Mouse (Mus musculus) mouse trophoblast stem cell (cell line): ENCODE measurements at regions not wholly inside any gene's neighbourhood (a gene's known extent, or its start where the extent isn't known, plus 50 kb on each side); places are given as distances from the start of the nearest gene placed in this dataset.
"Not testable (repeated sequence)": the region's sequence is repeated elsewhere in the genome, so short reads cannot be mapped to it uniquely, and the experiment has no call there.

Experiments
- in situ Hi-C, 2 experiments: fragments of 300-500 bp; cut with MseI, MboI; formaldehyde crosslinking; loops; 2 replicates in 1 of 2; 3 replicates in 1 of 2; pipeline ENCODE4 v1.15.1; 2025

GRCm38 (mm10) chr13:39566491-39566890 lies 605.8 kb upstream of the Slc35b3 start:
- in situ Hi-C loops, result no loop called here

GRCm38 (mm10) chr13:39537724-39538440 lies 577.2 kb upstream of the Slc35b3 start:
- in situ Hi-C loops, result no loop called here

GRCm38 (mm10) chr13:39526469-39526868 lies 565.8 kb upstream of the Slc35b3 start:
- in situ Hi-C loops, result no loop called here

GRCm38 (mm10) chr13:39523856-39524301 lies 563.2 kb upstream of the Slc35b3 start:
- in situ Hi-C loops, result no loop called here

DNA sequence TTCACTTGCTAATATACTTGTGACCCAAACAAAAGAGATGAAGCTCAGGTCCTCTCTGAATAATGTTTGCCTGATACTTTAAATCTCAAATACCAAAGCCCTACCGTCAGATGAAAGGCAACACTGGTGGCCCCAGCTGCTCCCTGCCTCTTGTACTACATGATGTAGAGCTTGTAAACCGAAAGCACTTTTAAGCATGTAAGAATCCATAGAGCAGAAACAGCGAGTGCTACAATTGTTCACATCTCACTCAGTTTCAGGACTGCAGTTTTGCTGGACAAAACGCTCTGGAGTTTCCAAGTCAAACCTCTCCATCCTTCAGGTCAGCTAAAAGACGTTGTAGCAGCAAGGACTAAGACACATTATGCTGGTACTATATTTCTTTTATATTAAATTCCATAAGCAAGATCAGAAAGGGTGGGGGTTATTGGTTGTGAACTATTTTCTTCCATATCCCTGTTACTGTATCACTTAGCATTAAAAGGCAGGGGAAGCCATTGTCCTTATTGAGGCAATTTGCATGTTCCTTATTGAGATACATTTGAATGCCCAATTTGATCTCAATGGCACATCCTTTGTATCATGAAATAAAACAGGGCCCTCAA lies 562.7 kb upstream of the Slc35b3 start:
- in situ Hi-C loops, result no loop called here

- in situ Hi-C loops, result no loop called here
These were observed 560.2 kb upstream of the Slc35b3 start for GRCm38 (mm10) chr13:39520846-39521245.

DNA sequence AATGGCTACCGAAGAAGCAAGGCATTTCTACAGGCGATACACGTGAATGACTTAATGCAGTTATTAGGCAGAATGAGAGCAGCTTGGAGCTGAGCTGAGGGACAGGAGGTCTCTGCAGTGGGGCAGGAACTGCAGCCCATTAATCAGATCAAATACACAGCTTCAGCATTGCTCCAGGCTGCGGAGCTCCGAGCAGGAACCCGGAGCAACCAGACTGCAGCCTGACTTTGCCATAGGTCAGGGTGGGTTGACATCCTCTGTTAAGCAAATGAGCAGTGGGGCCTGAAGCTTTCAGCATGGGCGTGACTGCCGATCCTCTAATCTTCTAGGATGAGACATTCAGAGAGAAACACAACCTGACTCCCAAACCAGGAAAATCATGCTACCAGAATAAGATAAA lies 555.4 kb upstream of the Slc35b3 start:
- in situ Hi-C loops, result no loop called here

GRCm38 (mm10) chr13:39489806-39490205 lies 529.1 kb upstream of the Slc35b3 start:
- in situ Hi-C loops, result no loop called here

DNA sequence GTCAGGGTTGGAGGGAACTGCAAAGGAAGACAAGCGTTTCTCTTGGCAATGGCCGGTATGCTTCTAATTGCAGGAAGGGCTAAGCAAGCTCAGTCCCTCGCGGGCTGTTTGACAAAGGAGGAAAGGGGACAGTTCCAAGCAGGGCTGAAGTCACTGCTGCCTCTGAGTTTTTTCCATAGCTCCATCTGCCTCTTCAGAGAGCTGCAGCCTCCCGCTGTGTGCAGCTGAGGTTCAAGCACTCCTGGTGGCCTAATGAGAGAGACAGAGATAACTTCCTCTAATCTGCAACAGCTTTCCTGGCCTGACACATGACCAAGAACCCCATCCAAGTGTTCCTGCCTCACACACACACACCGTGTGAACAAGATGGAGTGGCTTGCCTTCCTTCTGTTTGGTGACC lies 511.9 kb upstream of the Slc35b3 start:
- in situ Hi-C loops, result no loop called here

DNA sequence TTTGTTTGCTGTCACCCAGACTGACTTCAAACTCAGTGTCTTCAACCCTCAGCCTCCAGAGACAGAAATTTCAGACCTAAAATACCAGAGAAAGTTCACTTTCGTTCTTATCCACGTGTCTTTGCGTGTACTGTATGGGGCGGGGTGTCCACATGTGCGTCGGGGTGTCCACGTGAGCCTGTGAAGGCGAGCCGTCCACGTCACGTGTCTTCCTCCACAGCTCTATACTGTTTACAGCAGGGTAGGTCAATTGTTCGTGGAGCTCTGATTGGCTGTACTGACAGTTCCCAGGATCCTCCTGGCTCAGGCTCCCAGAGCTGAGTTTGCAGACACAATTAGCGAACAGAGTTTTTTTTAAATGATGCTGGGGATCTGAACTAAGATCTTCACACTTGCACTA lies 481.1 kb upstream of the Slc35b3 start:
- in situ Hi-C loops, result loop anchor here (25.0 kb wide), 1 partner anchor 1321 kb away; no protein-coding TSS in a partner anchor

GRCm38 (mm10) chr13:39440907-39441306 lies 480.2 kb upstream of the Slc35b3 start:
- in situ Hi-C loops, result loop anchor here (25.0 kb wide), 1 partner anchor 1321 kb away; no protein-coding TSS in a partner anchor

DNA sequence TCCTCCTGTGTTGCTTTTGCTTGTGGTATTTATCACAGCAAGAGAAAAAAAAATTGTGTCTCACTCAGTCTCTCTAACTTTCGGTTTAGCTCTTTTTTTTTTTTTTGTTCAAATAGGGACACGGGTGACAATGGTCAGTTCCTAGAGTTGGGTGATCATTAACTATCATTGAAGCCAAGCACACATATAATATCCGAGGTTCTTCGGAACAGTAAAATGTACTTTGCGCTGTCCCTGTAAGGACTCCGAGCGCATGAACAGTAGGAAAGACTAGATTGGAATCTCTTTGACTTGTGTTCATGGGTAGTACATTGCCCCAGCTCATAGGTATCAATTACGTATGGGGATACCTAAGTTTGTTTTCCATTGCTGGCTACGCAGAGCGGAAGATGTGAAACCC lies 479.7 kb upstream of the Slc35b3 start:
- in situ Hi-C loops, result loop anchor here (25.0 kb wide), 1 partner anchor 1322 kb away; no protein-coding TSS in a partner anchor

DNA sequence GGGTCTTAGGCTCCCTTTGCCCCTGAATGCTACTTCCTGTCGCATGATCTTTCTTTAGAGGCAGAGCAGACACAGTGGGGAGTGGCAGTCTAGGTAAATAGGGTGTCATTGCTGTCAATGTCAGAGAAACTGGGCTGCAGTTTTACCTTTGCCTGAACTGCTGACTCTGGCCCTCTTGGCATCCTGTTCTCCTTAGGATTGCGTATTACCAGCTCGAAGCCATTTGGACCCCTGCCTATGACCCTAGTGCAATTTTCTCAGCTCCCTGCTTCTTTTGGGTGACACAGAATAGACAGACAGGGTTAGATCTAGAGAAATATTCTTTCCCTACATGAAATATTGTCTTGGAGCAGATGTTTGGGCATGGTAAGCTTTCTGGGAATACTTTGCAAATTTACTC lies 467.3 kb upstream of the Slc35b3 start:
- in situ Hi-C loops, result loop anchor here (25.0 kb wide), 1 partner anchor 1334 kb away; no protein-coding TSS in a partner anchor

DNA sequence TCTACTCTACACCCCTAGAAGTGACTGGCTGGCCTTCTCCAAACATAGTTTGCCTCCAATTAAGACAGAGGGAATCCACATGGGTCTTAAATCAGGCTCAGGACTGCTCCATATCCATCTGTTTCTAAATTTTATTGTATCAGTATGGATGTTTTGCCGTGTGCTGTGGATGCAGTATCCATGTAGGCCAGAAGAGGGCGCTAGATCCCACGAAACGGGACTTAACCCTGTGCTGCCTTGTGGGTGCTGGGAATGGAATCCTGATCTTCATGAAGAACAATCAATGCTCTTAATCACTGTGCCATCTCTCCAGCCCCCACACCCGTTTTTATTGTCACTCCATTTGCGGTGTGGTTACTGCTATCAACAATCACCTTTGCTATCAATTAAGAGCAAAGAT lies 465.3 kb upstream of the Slc35b3 start:
- in situ Hi-C loops, result loop anchor here (25.0 kb wide), 1 partner anchor 1336 kb away; no protein-coding TSS in a partner anchor

DNA sequence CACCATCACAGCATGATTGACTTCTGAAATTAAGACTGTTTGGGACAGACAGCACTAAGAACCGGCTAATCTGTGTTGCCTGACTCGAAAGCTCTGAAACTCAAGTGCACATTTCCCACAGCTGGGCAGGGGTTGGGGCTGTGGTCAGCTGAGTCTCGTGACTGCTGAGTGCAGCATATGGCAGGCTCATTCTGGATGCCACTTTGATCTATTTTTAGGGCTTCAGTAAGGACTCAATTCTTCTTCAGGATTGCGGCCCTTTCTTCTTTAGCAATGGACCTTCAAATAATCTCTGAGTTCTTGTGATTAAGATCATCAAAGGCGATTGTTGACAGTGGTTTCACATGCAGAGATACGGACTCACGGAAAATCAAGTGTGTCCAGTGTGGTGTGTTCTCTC lies 457.5 kb upstream of the Slc35b3 start:
- in situ Hi-C loops, result no loop called here

- in situ Hi-C loops, result no loop called here
These were observed 451.0 kb upstream of the Slc35b3 start for GRCm38 (mm10) chr13:39411471-39412251.

- in situ Hi-C loops, result no loop called here
These were observed 431.9 kb upstream of the Slc35b3 start for GRCm38 (mm10) chr13:39392589-39392988.

GRCm38 (mm10) chr13:39392151-39392550 lies 431.5 kb upstream of the Slc35b3 start:
- in situ Hi-C loops, result not testable (repeated sequence)

GRCm38 (mm10) chr13:39376677-39377076 lies 416.0 kb upstream of the Slc35b3 start:
- in situ Hi-C loops, result no loop called here

DNA sequence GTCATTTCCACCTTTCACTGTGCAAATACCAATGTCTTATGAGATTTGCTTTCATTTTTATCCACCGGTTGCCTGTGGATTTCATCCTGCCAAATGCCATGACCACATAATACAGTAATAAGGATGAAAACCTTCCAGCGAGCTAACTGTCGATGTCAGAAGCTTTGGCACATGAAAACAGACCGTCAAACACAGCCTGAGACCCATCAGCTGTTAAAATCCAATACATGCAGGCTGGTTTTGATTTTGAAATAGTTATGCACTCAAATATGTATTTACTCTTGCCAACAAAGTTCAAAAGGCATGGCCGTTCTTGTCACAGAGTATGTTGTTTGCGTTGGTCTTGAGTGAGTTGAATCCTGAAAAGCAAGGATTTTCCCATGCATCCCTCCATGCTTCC lies 415.6 kb upstream of the Slc35b3 start:
- in situ Hi-C loops, result no loop called here

- in situ Hi-C loops, result no loop called here
These were observed 411.9 kb upstream of the Slc35b3 start for GRCm38 (mm10) chr13:39372565-39372964.

DNA sequence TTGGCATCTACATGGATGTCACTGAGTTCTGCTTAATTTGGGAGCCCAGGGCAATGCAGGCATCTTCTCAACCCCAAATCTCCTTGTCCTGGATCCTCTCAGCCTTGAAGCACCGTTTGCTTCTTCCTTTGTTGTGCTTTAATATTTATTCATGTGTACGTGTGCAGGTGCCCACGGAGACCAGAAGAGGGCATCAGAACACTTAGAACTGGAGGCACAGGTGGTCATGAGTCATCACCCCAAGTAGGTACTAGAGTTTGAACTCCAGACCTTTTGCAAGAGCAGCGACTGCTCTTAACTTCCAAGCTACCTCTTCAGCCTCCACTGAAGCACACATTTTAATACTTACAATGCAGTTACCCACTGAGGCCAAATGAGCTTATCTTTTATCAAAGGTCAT lies 403.0 kb upstream of the Slc35b3 start:
- in situ Hi-C loops, result no loop called here
